Mouse (Mus musculus) spleen, embryonic (tissue): ENCODE data around the gene Ptprt.

Experiments
- CTCF ChIA-PET: fragments of 350-600 bp; sonication (Branson Sonifier 250); formaldehyde crosslinking; loops from one replicate; lab custom pipeline; 2022; lab: Charles Lee

The Ptprt gene

DNA sequence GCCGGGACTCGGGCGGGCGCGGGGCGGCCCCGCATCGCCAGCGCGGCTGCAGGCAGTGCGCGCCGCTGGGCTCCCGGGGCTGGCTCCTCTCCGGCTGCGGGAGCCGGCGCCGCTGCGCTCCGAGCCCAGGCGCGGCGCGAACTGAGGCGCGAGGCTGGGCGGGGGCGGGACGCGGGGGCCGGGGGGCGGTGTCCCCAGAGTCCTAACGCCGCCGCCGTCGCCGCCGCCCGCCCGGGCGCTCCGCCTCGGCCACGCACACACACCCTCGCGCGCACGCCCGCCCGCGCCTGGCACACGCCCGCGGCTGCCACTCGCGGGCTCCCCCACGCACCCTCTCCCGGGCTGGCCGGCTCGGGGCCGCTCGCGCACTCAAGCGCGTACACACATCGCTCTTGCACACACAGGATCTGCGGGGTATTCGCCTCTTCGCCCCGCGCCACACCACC lies at the start of gene Ptprt:
Gene Ptprt (minus strand): TSS at position 207 of the 446 bp plus-strand sequence.
- CTCF ChIA-PET: no interaction called here

DNA sequence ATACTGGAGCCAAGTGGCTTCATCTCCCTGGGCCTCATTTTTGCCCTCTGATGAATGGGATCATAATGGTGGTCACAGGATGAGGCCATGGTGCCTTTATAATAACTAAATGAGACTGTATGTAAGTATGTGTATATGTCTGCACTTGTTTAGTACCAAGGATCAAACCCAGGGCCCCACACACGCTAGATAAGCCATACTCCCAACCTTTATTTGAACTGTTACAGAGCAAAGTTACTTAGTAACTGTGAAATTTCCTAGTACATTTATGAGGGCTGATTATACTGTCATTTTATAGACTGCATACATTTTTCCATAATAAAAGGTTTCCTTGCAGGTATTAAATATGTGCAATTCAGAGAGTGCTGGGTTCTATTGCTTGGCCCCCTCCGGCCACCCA lies 49.5 kb upstream of the Ptprt start:
- CTCF ChIA-PET: no interaction called here

DNA sequence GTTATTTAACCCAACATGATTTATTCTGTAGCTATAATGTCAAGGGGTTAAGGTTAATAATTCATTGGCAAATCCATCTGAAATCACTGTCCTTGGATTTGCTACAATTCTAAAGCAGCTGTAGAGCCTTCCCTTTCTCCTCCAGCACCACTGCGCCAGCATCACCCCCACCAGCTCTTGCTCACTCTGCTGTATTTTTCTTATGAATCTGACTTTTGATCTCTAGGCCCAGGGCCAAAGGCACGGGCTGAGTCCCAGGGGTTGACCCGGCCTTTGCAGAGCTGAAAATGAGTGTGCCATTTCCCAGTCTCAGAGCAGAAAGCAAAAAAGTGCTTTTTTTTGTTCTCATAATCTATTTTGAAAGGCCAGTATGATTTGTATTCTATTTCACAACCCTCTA lies 38.7 kb upstream of the Ptprt start:
- CTCF ChIA-PET: no interaction called here

GRCm38 (mm10) chr2:162699036-162699435 lies 38.1 kb upstream of the Ptprt start:
- CTCF ChIA-PET: no interaction called here

- CTCF ChIA-PET: no interaction called here
Measured at GRCm38 (mm10) chr2:162698068-162698467, 37.1 kb upstream of the Ptprt start.

DNA sequence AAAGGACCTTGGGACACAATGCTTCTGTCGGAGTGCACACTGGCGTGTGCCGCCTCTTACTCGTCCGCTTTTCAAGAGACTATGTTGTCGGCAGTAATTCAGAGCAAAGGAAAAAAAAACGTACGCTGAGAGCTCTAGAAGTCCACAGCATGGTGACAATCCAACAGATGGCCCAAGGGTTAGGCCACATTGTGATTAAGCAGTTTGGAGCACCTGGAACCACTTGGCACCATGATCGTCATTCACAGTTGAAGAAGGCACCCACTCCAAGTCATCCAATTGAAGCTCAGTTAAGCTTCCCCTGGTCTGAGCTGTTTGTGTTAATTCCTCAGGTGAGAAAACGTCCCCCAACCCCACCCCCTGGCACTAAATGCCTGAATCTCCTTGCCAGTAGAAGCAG lies 36.2 kb upstream of the Ptprt start:
- CTCF ChIA-PET: no interaction called here

GRCm38 (mm10) chr2:162692143-162692542 lies 31.2 kb upstream of the Ptprt start:
- CTCF ChIA-PET: no interaction called here

- CTCF ChIA-PET: no interaction called here
Measured at GRCm38 (mm10) chr2:162682674-162683073, 21.7 kb upstream of the Ptprt start.

GRCm38 (mm10) chr2:162662431-162662970 lies 1.6 kb upstream of the Ptprt start:
- CTCF ChIA-PET: no interaction called here

- CTCF ChIA-PET: no interaction called here
Measured at GRCm38 (mm10) chr2:162661733-162662132, 786 bp upstream of the Ptprt start.

GRCm38 (mm10) chr2:162660231-162660940 lies 561 bp downstream of the Ptprt start:
- CTCF ChIA-PET: no interaction called here

DNA sequence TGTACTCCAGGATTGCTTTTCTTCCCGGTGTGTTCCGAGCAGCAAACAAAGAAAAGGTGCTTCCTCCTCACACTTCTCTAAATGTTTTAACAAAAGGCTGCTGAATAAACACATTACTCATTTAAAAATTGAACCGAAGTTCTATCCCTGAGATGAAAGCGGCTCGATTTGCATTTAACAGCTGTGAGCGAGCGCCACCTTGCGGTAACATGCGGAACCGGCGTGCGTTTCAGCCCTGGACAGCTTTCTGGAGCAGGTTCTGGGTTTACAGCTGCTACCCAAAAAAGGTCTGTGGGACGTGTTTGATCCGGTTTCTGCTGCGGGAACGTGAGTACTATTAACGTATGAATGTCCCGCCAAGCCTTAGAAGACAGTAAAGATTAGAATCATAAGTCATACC lies 1.9 kb downstream of the Ptprt start:
- CTCF ChIA-PET: no interaction called here

DNA sequence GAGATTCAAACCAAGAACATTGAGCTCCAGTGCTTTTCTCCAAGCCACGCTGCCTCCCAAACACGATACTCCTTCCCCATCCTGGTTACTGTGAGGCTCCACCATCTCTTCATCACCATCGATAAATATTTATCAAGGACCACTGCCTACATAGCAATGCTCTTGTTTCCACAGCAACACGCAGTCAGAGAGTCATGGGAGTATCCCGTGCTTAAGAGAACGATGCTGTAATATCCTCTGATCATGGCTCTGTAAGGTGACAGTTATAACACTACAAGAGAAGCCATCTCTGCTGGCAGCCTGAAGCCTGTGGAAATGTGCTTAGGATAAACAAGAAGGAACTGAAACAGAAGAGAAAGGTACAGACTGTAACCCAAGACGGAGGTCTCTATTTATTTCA lies 3.4 kb downstream of the Ptprt start:
- CTCF ChIA-PET: interaction anchor here (0.6 kb wide), 1 partner anchor 25 kb away, joined by 11 read pairs; no protein-coding TSS in a partner anchor

- CTCF ChIA-PET: interaction anchor here (0.6 kb wide), 1 partner anchor 1083 kb away, joined by 6 read pairs; no protein-coding TSS in a partner anchor
Measured at GRCm38 (mm10) chr2:162654416-162654815, 6.5 kb downstream of the Ptprt start.

GRCm38 (mm10) chr2:162638676-162639075 lies 22.3 kb downstream of the Ptprt start:
- CTCF ChIA-PET: no interaction called here

GRCm38 (mm10) chr2:162637537-162637936 lies 23.4 kb downstream of the Ptprt start:
- CTCF ChIA-PET: no interaction called here

GRCm38 (mm10) chr2:162636387-162637009 lies 24.4 kb downstream of the Ptprt start:
- CTCF ChIA-PET: no interaction called here

GRCm38 (mm10) chr2:162634901-162635300 lies 26.0 kb downstream of the Ptprt start:
- CTCF ChIA-PET: no interaction called here

- CTCF ChIA-PET: no interaction called here
Measured at GRCm38 (mm10) chr2:162626076-162626475, 34.9 kb downstream of the Ptprt start.

GRCm38 (mm10) chr2:162624707-162625106 lies 36.2 kb downstream of the Ptprt start:
- CTCF ChIA-PET: no interaction called here

- CTCF ChIA-PET: no interaction called here
Measured at GRCm38 (mm10) chr2:162614256-162614655, 46.7 kb downstream of the Ptprt start.

DNA sequence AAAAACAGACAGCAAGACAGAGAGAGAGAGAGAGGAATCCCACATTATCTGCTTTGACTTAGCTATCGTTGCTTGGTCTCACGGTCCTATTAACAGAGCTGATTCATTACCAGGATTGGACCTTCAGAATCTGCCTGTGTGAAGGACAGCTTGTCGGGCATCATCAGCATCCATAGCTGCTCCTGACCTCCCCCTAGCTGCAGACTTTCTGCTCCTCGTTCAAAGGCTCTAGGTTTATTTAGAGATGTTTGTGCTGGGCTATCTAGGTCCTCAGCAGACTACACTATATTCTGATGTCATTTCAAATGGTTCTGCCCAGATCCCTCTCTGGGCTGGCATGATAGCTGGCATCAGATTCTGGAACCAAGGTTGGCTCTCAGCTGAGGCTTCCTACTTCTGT lies 47.5 kb downstream of the Ptprt start:
- CTCF ChIA-PET: no interaction called here

GRCm38 (mm10) chr2:162602721-162603120 lies 58.2 kb downstream of the Ptprt start:
- CTCF ChIA-PET: no interaction called here
